Mouse (Mus musculus): ENCODE measurements at regions not wholly inside any gene's neighbourhood (a gene's known extent, or its start where the extent isn't known, plus 50 kb on each side); places are given as distances from the start of the nearest gene placed in this dataset.

GRCm38 (mm10) chr6:81795281-81795680 is 128.2 kb upstream of the Gcfc2 start:
- no peak for TF ChIP-seq EP300 (IDR thresholded peaks at IDR 0.05; ENCODE audit: low read depth)
- no peak for TF ChIP-seq CTCF (IDR thresholded peaks at IDR 0.05; ENCODE audit: low read depth)

All from heart, postnatal 0 days (tissue).